Mouse (Mus musculus): ENCODE measurements around the gene Prkn.

- no peak for TF ChIP-seq CTCF (IDR thresholded peaks at IDR 0.05; ENCODE audit: borderline replicate concordance, extremely low read depth, insufficient read depth, insufficient read length)
- TF ChIP-seq POLR2A (IDR thresholded peaks at IDR 0.05; ENCODE audit: borderline replicate concordance, extremely low read depth, insufficient read depth, insufficient read length, poor library complexity, severe bottlenecking): no peak
Measured at GRCm38 (mm10) chr17:11719801-11720200, 879.6 kb downstream of the Prkn start.
